ENCODE assay signal across 10 mouse cellular contexts in the genomic region with DNA sequence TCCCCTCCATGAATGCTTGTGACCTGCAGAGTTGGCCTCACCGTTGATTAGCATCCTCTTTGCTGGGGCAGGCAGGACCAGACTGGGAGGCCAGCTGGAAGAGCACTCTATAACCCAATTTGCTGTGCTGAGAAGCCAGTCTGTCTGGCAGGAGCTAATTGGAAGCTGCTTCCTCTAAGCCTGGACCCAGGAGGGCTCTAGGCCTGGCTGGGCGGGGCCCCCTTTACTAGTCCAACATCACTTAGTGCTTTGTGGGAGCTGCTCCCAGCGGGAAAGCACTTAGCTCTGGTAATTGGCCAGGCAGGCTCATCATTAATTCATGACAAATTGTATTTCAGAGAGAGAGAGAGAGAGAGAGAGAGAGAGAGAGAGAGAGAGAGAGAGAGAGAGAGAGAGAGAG.
A peak's percentile ranks its signal among the peaks of the same experiment; 100 is the strongest.
DNase-seq lines count a peak whose midpoint lies in the region; ATAC-seq and TF ChIP-seq lines count a peak whose summit lies in the region.
"Had no signal": no experiment of that assay in that cellular context is flagged by ENCODE, and none has a peak within 500 bp of the region (broad histone marks: within the 10 kb centered on the region; RNA-seq: fewer than 3 reads in every experiment).

No protein-coding gene starts in this region.

- intact Hi-C loops in gastrocnemius, postnatal 36 days (cut with DNase I), result no loop called here

- H3K27ac ChIP-seq in embryonic facial prominence, embryonic 11.5 days (replicated peaks; ENCODE audit: low read depth, low read length), result no peak overlapping the region
- H3K27ac ChIP-seq in embryonic facial prominence, embryonic 10.5 days (replicated peaks), result no peak overlapping the region
- peak overlapping the region; percentile 5; the same call in 1 of the 2 replicates for H3K27ac ChIP-seq in forebrain, embryonic 10.5 days
- peak overlapping the region; percentile 26; the same call in 1 of the 2 replicates for H3K27ac ChIP-seq in hindbrain, embryonic 15.5 days (replicated peaks)
- H3K27ac ChIP-seq in neural tube, embryonic 13.5 days (replicated peaks), result peak overlapping the region; percentile 87
- no peak overlapping the region for H3K27ac ChIP-seq in layer of hippocampus, adult 2 months
- no peak overlapping the region for H3K27ac ChIP-seq in kidney, embryonic 15.5 days
- H3K27ac ChIP-seq: heart, embryonic 10.5 days; liver, embryonic 15.5 days had no signal

- 48% methylated on average over 3 of the region's 3 CpGs for WGBS in embryonic facial prominence, embryonic 11.5 days
- WGBS in embryonic facial prominence, embryonic 10.5 days, result 52% methylated on average over 3 of the region's 3 CpGs
- 51% methylated on average over 3 of the region's 3 CpGs for WGBS in forebrain, embryonic 10.5 days
- 31% methylated on average over 3 of the region's 3 CpGs for WGBS in hindbrain, embryonic 15.5 days
- WGBS in neural tube, embryonic 13.5 days, result 34% methylated on average over 3 of the region's 3 CpGs
- WGBS in kidney, embryonic 15.5 days, result 69% methylated on average over 3 of the region's 3 CpGs

- no peaks in the 10 kb centered on the region for H3K9me3 ChIP-seq in embryonic facial prominence, embryonic 11.5 days (replicated peaks; ENCODE audit: control insufficient read depth, low read length)
- H3K9me3 ChIP-seq in embryonic facial prominence, embryonic 10.5 days, result no peaks in the 10 kb centered on the region
- no peaks in the 10 kb centered on the region for H3K9me3 ChIP-seq in forebrain, embryonic 10.5 days
- no peaks in the 10 kb centered on the region for H3K9me3 ChIP-seq in hindbrain, embryonic 15.5 days
- H3K9me3 ChIP-seq in neural tube, embryonic 13.5 days, result no peaks in the 10 kb centered on the region
- no peaks in the 10 kb centered on the region for H3K9me3 ChIP-seq in kidney, embryonic 15.5 days (replicated peaks)
- H3K9me3 ChIP-seq: heart, embryonic 10.5 days; liver, embryonic 15.5 days had no signal

- no peaks in the 10 kb centered on the region for H3K27me3 ChIP-seq in embryonic facial prominence, embryonic 11.5 days (ENCODE audit: control insufficient read depth, insufficient read depth, low read length)
- H3K27me3 ChIP-seq in embryonic facial prominence, embryonic 10.5 days (replicated peaks; ENCODE audit: low read depth, poor library complexity, severe bottlenecking), result no peaks in the 10 kb centered on the region
- H3K27me3 ChIP-seq in forebrain, embryonic 10.5 days (ENCODE audit: poor library complexity, severe bottlenecking), result no peaks in the 10 kb centered on the region
- H3K27me3 ChIP-seq in hindbrain, embryonic 15.5 days, result no peaks in the 10 kb centered on the region
- no peaks in the 10 kb centered on the region for H3K27me3 ChIP-seq in neural tube, embryonic 13.5 days
- no peaks in the 10 kb centered on the region for H3K27me3 ChIP-seq in kidney, embryonic 15.5 days
- H3K27me3 ChIP-seq: liver, embryonic 15.5 days had no signal

- ATAC-seq in embryonic facial prominence, embryonic 11.5 days (replicated peaks; ENCODE audit: insufficient number of reproducible peaks, low FRiP score, low TSS enrichment, low read depth), result peak; percentile 74; the same call in 1 of the 2 replicates
- ATAC-seq in hindbrain, embryonic 15.5 days (ENCODE audit: low FRiP score, low read depth), result peak; percentile 58
- ATAC-seq in neural tube, embryonic 13.5 days (ENCODE audit: low read depth), result peak; percentile 88
- ATAC-seq in kidney, embryonic 15.5 days (replicated peaks; ENCODE audit: low FRiP score), result no peak

- no peak for DNase-seq in embryonic facial prominence, embryonic 11.5 days (ENCODE audit: low spot score)
- no peak for DNase-seq in embryonic facial prominence, embryonic 10.5 days (ENCODE audit: low spot score)
- no peak for DNase-seq in forebrain, embryonic 10.5 days (ENCODE audit: extremely low spot score, low spot score)
- DNase-seq in layer of hippocampus, adult 2 months (ENCODE audit: low spot score in 2 of 2), result no peak
- DNase-seq in gastrocnemius, postnatal 36 days, result no peak

- 0 out of 2 replicates have a peak, but pooled peaks cover 5% of the 10 kb centered on the region for H3K4me1 ChIP-seq in embryonic facial prominence, embryonic 11.5 days (ENCODE audit: control insufficient read depth, insufficient read depth, low read length)
- peaks cover 55% of the 10 kb centered on the region for H3K4me1 ChIP-seq in embryonic facial prominence, embryonic 10.5 days
- peaks cover 43% of the 10 kb centered on the region for H3K4me1 ChIP-seq in forebrain, embryonic 10.5 days
- peaks cover 15% of the 10 kb centered on the region; the same call in 1 of the 2 replicates for H3K4me1 ChIP-seq in hindbrain, embryonic 15.5 days (replicated peaks)
- peaks cover 33% of the 10 kb centered on the region for H3K4me1 ChIP-seq in neural tube, embryonic 13.5 days (replicated peaks)
- peaks cover 26% of the 10 kb centered on the region for H3K4me1 ChIP-seq in kidney, embryonic 15.5 days
- H3K4me1 ChIP-seq: liver, embryonic 15.5 days had no signal

- H3K9ac ChIP-seq in embryonic facial prominence, embryonic 11.5 days (replicated peaks; ENCODE audit: low read length), result no peak overlapping the region
- no peak overlapping the region for H3K9ac ChIP-seq in hindbrain, embryonic 15.5 days
- H3K9ac ChIP-seq in neural tube, embryonic 13.5 days, result peak overlapping the region; percentile 23; the same call in 1 of the 2 replicates
- H3K9ac ChIP-seq in kidney, embryonic 15.5 days, result no peak overlapping the region
- H3K9ac ChIP-seq: liver, embryonic 15.5 days had no signal

- no peak for TF ChIP-seq CTCF in layer of hippocampus, adult 2 months (conservative IDR thresholded peaks at IDR 0.05)

- no peaks in the 10 kb centered on the region for H3K36me3 ChIP-seq in embryonic facial prominence, embryonic 11.5 days (replicated peaks; ENCODE audit: control insufficient read depth, insufficient read depth, low read depth, low read length)
- no peaks in the 10 kb centered on the region for H3K36me3 ChIP-seq in embryonic facial prominence, embryonic 10.5 days (replicated peaks)
- H3K36me3 ChIP-seq in forebrain, embryonic 10.5 days (replicated peaks), result no peaks in the 10 kb centered on the region
- H3K36me3 ChIP-seq in hindbrain, embryonic 15.5 days, result no peaks in the 10 kb centered on the region
- no peaks in the 10 kb centered on the region for H3K36me3 ChIP-seq in neural tube, embryonic 13.5 days
- H3K36me3 ChIP-seq in kidney, embryonic 15.5 days, result no peaks in the 10 kb centered on the region
- H3K36me3 ChIP-seq: heart, embryonic 10.5 days; liver, embryonic 15.5 days had no signal

- H3K4me3 ChIP-seq in embryonic facial prominence, embryonic 11.5 days (ENCODE audit: low read depth, low read length), result no peak overlapping the region
- no peak overlapping the region for H3K4me3 ChIP-seq in embryonic facial prominence, embryonic 10.5 days
- H3K4me3 ChIP-seq in forebrain, embryonic 10.5 days, result no peak overlapping the region
- H3K4me3 ChIP-seq in hindbrain, embryonic 15.5 days, result no peak overlapping the region
- H3K4me3 ChIP-seq in neural tube, embryonic 13.5 days, result no peak overlapping the region
- no peak overlapping the region for H3K4me3 ChIP-seq in layer of hippocampus, adult 2 months
- no peak overlapping the region for H3K4me3 ChIP-seq in kidney, embryonic 15.5 days (replicated peaks)
- H3K4me3 ChIP-seq: heart, embryonic 10.5 days; liver, embryonic 15.5 days had no signal

- H3K4me2 ChIP-seq in embryonic facial prominence, embryonic 11.5 days (ENCODE audit: low read depth, low read length), result no peak overlapping the region
- no peak overlapping the region for H3K4me2 ChIP-seq in hindbrain, embryonic 15.5 days
- H3K4me2 ChIP-seq in neural tube, embryonic 13.5 days, result no peak overlapping the region
- H3K4me2 ChIP-seq in kidney, embryonic 15.5 days, result no peak overlapping the region
- H3K4me2 ChIP-seq: liver, embryonic 15.5 days had no signal

Comparison
In these comparisons a context has a peak if more than half of its experiments do, and no peak if none do; other contexts are left out.
1. H3K27ac ChIP-seq: peak in forebrain, embryonic 10.5 days (single experiment), hindbrain, embryonic 15.5 days (single experiment) and neural tube, embryonic 13.5 days (single experiment); none in embryonic facial prominence, embryonic 11.5 days (single experiment), embryonic facial prominence, embryonic 10.5 days (single experiment), layer of hippocampus, adult 2 months (single experiment) and kidney, embryonic 15.5 days (single experiment).